Comparison of ENCODE assay signal across 8 mouse cellular contexts in the genomic region with DNA sequence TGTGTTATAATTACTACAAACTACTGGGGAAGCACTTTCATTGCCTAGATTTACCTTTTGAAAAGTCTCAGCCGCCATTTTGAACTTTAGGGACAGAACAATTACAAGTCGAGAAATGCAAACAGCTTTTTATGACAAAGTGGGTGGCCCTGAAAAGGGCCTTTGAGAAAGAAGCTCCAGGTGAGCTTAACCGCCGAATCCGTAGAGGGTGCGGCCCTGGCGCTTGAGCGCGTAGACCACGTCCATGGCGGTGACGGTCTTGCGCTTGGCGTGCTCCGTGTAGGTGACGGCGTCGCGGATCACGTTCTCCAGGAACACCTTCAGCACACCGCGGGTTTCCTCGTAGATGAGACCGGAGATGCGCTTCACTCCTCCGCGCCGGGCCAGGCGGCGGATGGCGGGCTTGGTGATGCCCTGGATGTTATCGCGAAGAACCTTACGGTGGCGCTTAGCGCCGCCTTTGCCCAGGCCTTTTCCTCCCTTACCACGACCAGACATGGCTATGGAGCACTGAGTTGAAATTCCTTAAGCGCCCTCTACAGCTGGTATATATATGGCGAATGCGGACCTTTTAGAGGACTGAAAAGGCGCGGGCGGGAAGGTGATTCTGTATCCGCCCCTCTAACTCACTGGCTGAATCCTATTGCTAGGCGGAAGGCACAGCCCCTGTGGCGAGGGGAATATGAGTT. TPM values are rescaled to one million over a fixed set of nuclear protein-coding genes. Genes with fewer than 3 reads are reported as not detected.
DNase-seq lines count a peak whose midpoint lies in the region; ATAC-seq lines count a peak whose summit lies in the region.
"Not testable (repeated sequence)": the region's sequence is repeated elsewhere in the genome, so short reads cannot be mapped to it uniquely, and the experiment has no call there.

A gene (minus strand): TSS at position 503 of the 689 bp plus-strand sequence.

- H3K9ac ChIP-seq in hindbrain, embryonic 12.5 days: peak within 1 kb of the TSS; percentile 59

- peak within 1 kb of the TSS; percentile 58 for H3K4me2 ChIP-seq in hindbrain, embryonic 12.5 days (replicated peaks)

- H3K27ac ChIP-seq in hindbrain, embryonic 12.5 days: peak within 1 kb of the TSS; percentile 89

- not testable (repeated sequence) for H3K9me3 ChIP-seq in hindbrain, embryonic 12.5 days (replicated peaks)

- not testable (repeated sequence) for H3K36me3 ChIP-seq in hindbrain, embryonic 12.5 days

- H3K27me3 ChIP-seq in hindbrain, embryonic 12.5 days: not testable (repeated sequence)

- H3K4me1 ChIP-seq in hindbrain, embryonic 12.5 days: peaks cover 12% of the 10 kb centered on the region

- WGBS in hindbrain, embryonic 12.5 days: under 1% methylated on average over 47 of the region's 47 CpGs

- peak within 1 kb of the TSS; percentile 41 for H3K4me3 ChIP-seq in hindbrain, embryonic 12.5 days

- DNase-seq in NIH3T3 (ENCODE audit: low read depth): peak; percentile 92
- DNase-seq in cerebellum, postnatal 10 days: peak; percentile 93 to 94
- peak; percentile 85 to 88 for DNase-seq in frontal cortex, postnatal 10 days (ENCODE audit: low spot score in 2 of 2)
- peak; percentile 84 to 89 for DNase-seq in layer of hippocampus, postnatal 14 days (ENCODE audit: low spot score in 2 of 2)
- peak; percentile 93 for DNase-seq in lung, postnatal 10 days
- DNase-seq in ovary, postnatal 14 days (ENCODE audit: low spot score): peak; percentile 83
- DNase-seq in thymus, postnatal 10 days (ENCODE audit: low spot score in 2 of 2): peak; percentile 86 to 89

- ATAC-seq in hindbrain, embryonic 12.5 days (ENCODE audit: low FRiP score): peak; percentile 87

RNA-seq across cellular contexts. Expression of the gene that starts here (rescaled TPM):
- polyA plus RNA-seq in hindbrain, embryonic 12.5 days (2016; fragmentation: Nextera tagmentation; extraction: Ambion mirVana): 1.4 TPM in 1 of 2 replicates, not detected in the other
- total RNA-seq in layer of hippocampus, postnatal 14 days (2021): 100 to 1,000 TPM; 122 to 142 TPM

Comparison
In these comparisons a context has a peak if more than half of its experiments do, and no peak if none do; other contexts are left out.
1. Peak in every context shown above with its lines: DNase-seq, ATAC-seq, H3K4me3 ChIP-seq and H3K27ac ChIP-seq.